In the genomic region with DNA sequence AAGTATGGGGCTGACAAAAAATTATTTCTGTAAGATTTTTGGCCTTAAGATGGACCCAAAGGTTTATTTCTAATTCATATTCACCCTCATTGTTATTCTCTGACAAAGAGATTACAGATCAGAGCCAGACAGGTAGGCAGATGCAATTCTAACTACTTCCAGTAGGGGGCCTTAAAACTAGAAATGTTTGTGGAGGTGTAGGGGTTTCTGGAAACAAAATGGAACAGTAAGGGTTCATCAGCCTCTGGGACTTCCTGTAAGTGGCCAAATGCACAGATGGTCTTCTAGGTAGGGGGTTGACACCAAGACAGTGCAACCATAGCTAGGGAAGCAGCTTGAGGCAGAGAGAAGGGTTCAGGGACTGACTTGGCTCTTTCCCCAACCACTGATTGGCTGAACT, we compare ENCODE assay signal across 12 mouse cellular contexts. TPM values are rescaled to one million over a fixed set of nuclear protein-coding genes. Genes with fewer than 3 reads are reported as not detected.
DNase-seq lines count a peak whose midpoint lies in the region; TF ChIP-seq lines count a peak whose summit lies in the region.
"Had no signal": no experiment of that assay in that cellular context is flagged by ENCODE, and none has a peak within 500 bp of the region (broad histone marks: within the 10 kb centered on the region; RNA-seq: fewer than 3 reads in every experiment).

No protein-coding gene starts in this region.

- intact Hi-C loops in left cerebral cortex, adult 2 months (cut with DNase I) = loop anchor here (1.0 kb wide), 1 partner anchor 26 kb away; no protein-coding TSS in a partner anchor
- intact Hi-C loops in left cerebral cortex, postnatal 4 days (cut with DNase I) = no loop called here

- H3K4me3 ChIP-seq in left cerebral cortex, adult 2 months = no peak overlapping the region
- H3K4me3 ChIP-seq: lung, embryonic 15.5 days had no signal

- DNase-seq in cerebellum, postnatal 10 days = peak; percentile 55 to 69
- DNase-seq in cerebellum, adult 8-10 months = no peak
- no peak for DNase-seq in left cerebral cortex, adult 2 months (ENCODE audit: extremely low spot score in 1 of 2, low spot score in 2 of 2)
- DNase-seq in left cerebral cortex, postnatal 4 days = no peak
- peak; percentile 30 for DNase-seq in ES-CJ7 (ENCODE audit: low read depth, low spot score)
- DNase-seq in induced T-regulatory cell, adult 2 months (ENCODE audit: low read depth) = peak; percentile 26
- no peak for DNase-seq in T-cell, adult 2 months (ENCODE audit: low spot score)
- no peak for DNase-seq in left cerebral cortex, adult 9 months (ENCODE audit: low spot score in 2 of 2)
- DNase-seq: gastrocnemius, postnatal 14 days; heart, postnatal 36 days; kidney, postnatal 10 days had no signal

- peak; percentile 64 for TF ChIP-seq CTCF in left cerebral cortex, adult 2 months (IDR thresholded peaks at IDR 0.05)

- H3K27ac ChIP-seq in left cerebral cortex, adult 2 months = no peak overlapping the region
- H3K27ac ChIP-seq: lung, embryonic 15.5 days had no signal

RNA-seq across cellular contexts. Expression of a gene that starts 22.1 kb away (rescaled TPM):
- not detected for total RNA-seq in left cerebral cortex, adult 2 months (2021)
- 1 to 10 TPM in 1 of 2 experiments, under 1 TPM in 1; 0.91 to 1.2 TPM for total RNA-seq in left cerebral cortex, postnatal 4 days (2021)
- total RNA-seq: gastrocnemius, postnatal 14 days; heart, postnatal 36 days had no signal

Comparison
In these comparisons a context has a peak if more than half of its experiments do, and no peak if none do; other contexts are left out.
1. DNase-seq: peak in cerebellum, postnatal 10 days (2 of 2), ES-CJ7 (single experiment) and induced T-regulatory cell, adult 2 months (single experiment); none in cerebellum, adult 8-10 months (single experiment), left cerebral cortex, adult 2 months (0 of 2), left cerebral cortex, postnatal 4 days (single experiment), T-cell, adult 2 months (single experiment) and left cerebral cortex, adult 9 months (0 of 2).